Mouse (Mus musculus) spleen, adult 2 months (tissue): ENCODE results near the gene Ap3b1.
A peak's percentile ranks its signal among the peaks of the same experiment; 100 is the strongest.

Experiments
- CTCF ChIP-seq: fragments of 200-500 bp; IDR thresholded peaks from 2 replicates; pipeline ENCODE4 v1.5.1; 2011; ENCODE audit warnings: mild to moderate bottlenecking, inconsistent platforms; ENCODE audit not compliant: insufficient read depth, insufficient read length, insufficient replicate concordance; ENCODE audit errors: extremely low read depth
- POLR2A ChIP-seq: fragments of 200-500 bp; IDR thresholded peaks from 2 replicates; pipeline ENCODE4 v1.6.1; 2011; ENCODE audit warnings: low read depth, low read length, inconsistent platforms

- no peak for TF ChIP-seq POLR2A
- TF ChIP-seq CTCF: peak; percentile 67; the same call in 1 of the 2 replicates
These were observed 201.3 kb downstream of the Ap3b1 start for GRCm38 (mm10) chr13:94560011-94560410.
